8 mouse cellular contexts compared by ENCODE assay signal in genomic region chr6:125094843-125095242, GRCm38 (mm10). TPM values are rescaled to one million over a fixed set of nuclear protein-coding genes. Genes with fewer than 3 reads are reported as not detected.
A peak's percentile ranks its signal among the peaks of the same experiment; 100 is the strongest.
DNase-seq lines count a peak whose midpoint lies in the region; ATAC-seq lines count a peak whose summit lies in the region.

No protein-coding gene starts in this region.

- H3K27me3 ChIP-seq in liver, embryonic 11.5 days (replicated peaks; ENCODE audit: control insufficient read depth, insufficient read depth, low read length) = no peaks in the 10 kb centered on the region
- H3K27me3 ChIP-seq in forebrain, embryonic 13.5 days = no peaks in the 10 kb centered on the region
- H3K27me3 ChIP-seq in limb, embryonic 10.5 days (ENCODE audit: low read depth, poor library complexity, severe bottlenecking) = no peaks in the 10 kb centered on the region
- H3K27me3 ChIP-seq in neural tube, embryonic 15.5 days (replicated peaks) = no peaks in the 10 kb centered on the region

- DNase-seq in liver, embryonic 11.5 days (ENCODE audit: low spot score) = no peak
- DNase-seq in liver (no peak), MN1 (ENCODE audit: low spot score) (no peak)
- no peak for DNase-seq in limb, embryonic 10.5 days (ENCODE audit: low spot score)
- no peak for DNase-seq in gastrocnemius, adult 18-20 months (ENCODE audit: low spot score)
- no peak for DNase-seq in left cerebral cortex, adult 11 months (ENCODE audit: low spot score)

- no peak for ATAC-seq in liver, embryonic 11.5 days (replicated peaks; ENCODE audit: low FRiP score)
- ATAC-seq in forebrain, embryonic 13.5 days = 0 out of 2 replicates have a peak, but pooled peaks have one; percentile 0
- no peak for ATAC-seq in neural tube, embryonic 15.5 days (ENCODE audit: low FRiP score)

- H3K9me3 ChIP-seq in liver, embryonic 11.5 days (ENCODE audit: control insufficient read depth, low read length) = no peaks in the 10 kb centered on the region
- no peaks in the 10 kb centered on the region for H3K9me3 ChIP-seq in forebrain, embryonic 13.5 days (replicated peaks)
- H3K9me3 ChIP-seq in limb, embryonic 10.5 days (replicated peaks) = no peaks in the 10 kb centered on the region
- H3K9me3 ChIP-seq in neural tube, embryonic 15.5 days (replicated peaks) = no peaks in the 10 kb centered on the region

- no peak overlapping the region for H3K4me2 ChIP-seq in liver, embryonic 11.5 days
- no peak overlapping the region for H3K4me2 ChIP-seq in forebrain, embryonic 13.5 days
- no peak overlapping the region; the same call in 1 of the 2 replicates for H3K4me2 ChIP-seq in neural tube, embryonic 15.5 days

- H3K36me3 ChIP-seq in liver, embryonic 11.5 days (ENCODE audit: control insufficient read depth, insufficient read depth, low read length) = no peaks in the 10 kb centered on the region; the same call in 1 of the 2 replicates
- H3K36me3 ChIP-seq in forebrain, embryonic 13.5 days (ENCODE audit: poor library complexity, severe bottlenecking) = peaks cover 19% of the 10 kb centered on the region
- peaks cover 28% of the 10 kb centered on the region for H3K36me3 ChIP-seq in limb, embryonic 10.5 days
- H3K36me3 ChIP-seq in neural tube, embryonic 15.5 days = no peaks in the 10 kb centered on the region

- no peak overlapping the region for H3K9ac ChIP-seq in liver, embryonic 11.5 days (ENCODE audit: low read depth, low read length)
- H3K9ac ChIP-seq in forebrain, embryonic 13.5 days = no peak overlapping the region
- H3K9ac ChIP-seq in neural tube, embryonic 15.5 days (replicated peaks) = no peak overlapping the region

- WGBS in liver, embryonic 11.5 days = 53% methylated on average over 3 of the region's 3 CpGs
- 72% methylated on average over 3 of the region's 3 CpGs for WGBS in forebrain, embryonic 13.5 days
- WGBS in limb, embryonic 10.5 days = 52% methylated on average over 3 of the region's 3 CpGs
- 49% methylated on average over 3 of the region's 3 CpGs for WGBS in neural tube, embryonic 15.5 days

- peaks cover 43% of the 10 kb centered on the region for H3K4me1 ChIP-seq in liver, embryonic 11.5 days (replicated peaks; ENCODE audit: control insufficient read depth, insufficient read depth, low read length)
- H3K4me1 ChIP-seq in forebrain, embryonic 13.5 days = peaks cover 47% of the 10 kb centered on the region
- H3K4me1 ChIP-seq in limb, embryonic 10.5 days = peaks cover 54% of the 10 kb centered on the region
- H3K4me1 ChIP-seq in neural tube, embryonic 15.5 days = peaks cover 44% of the 10 kb centered on the region

- no peak overlapping the region for H3K4me3 ChIP-seq in liver, embryonic 11.5 days (ENCODE audit: low read depth, low read length)
- H3K4me3 ChIP-seq in forebrain, embryonic 13.5 days = no peak overlapping the region
- H3K4me3 ChIP-seq in limb, embryonic 10.5 days = no peak overlapping the region
- H3K4me3 ChIP-seq in neural tube, embryonic 15.5 days (replicated peaks) = no peak overlapping the region

- peak overlapping the region; percentile 98 for H3K27ac ChIP-seq in liver, embryonic 11.5 days (ENCODE audit: low read depth, low read length)
- peak overlapping the region; percentile 95 for H3K27ac ChIP-seq in forebrain, embryonic 13.5 days
- H3K27ac ChIP-seq in limb, embryonic 10.5 days = peak overlapping the region; percentile 97; the same call in 1 of the 2 replicates
- peak overlapping the region; percentile 94 for H3K27ac ChIP-seq in neural tube, embryonic 15.5 days (replicated peaks)

RNA-seq across cellular contexts. Expression of gene Chd4, which starts 0.9 kb away (rescaled TPM):
- 62.5 and 71.6 TPM in 2 replicates for polyA plus RNA-seq in liver, embryonic 11.5 days (2014; fragmentation: Nextera tagmentation; extraction: Ambion mirVana)
- 114 and 119 TPM in 2 replicates for polyA plus RNA-seq in forebrain, embryonic 13.5 days (2015; fragmentation: Nextera tagmentation; extraction: Ambion mirVana)
- polyA plus RNA-seq in limb, embryonic 10.5 days (2016; fragmentation: Nextera tagmentation; extraction: Ambion mirVana) = 104 and 109 TPM in 2 replicates
- 87.5 and 93.9 TPM in 2 replicates for polyA plus RNA-seq in neural tube, embryonic 15.5 days (2015; fragmentation: Nextera tagmentation; extraction: Ambion mirVana)
- 10 to 100 TPM; 64.1 to 70.6 TPM for total RNA-seq in gastrocnemius, adult 18-20 months (2021)

RNA-seq across cellular contexts. Expression of gene Lpar5, which starts 27.1 kb away (rescaled TPM):
- polyA plus RNA-seq in liver, embryonic 11.5 days (2014; fragmentation: Nextera tagmentation; extraction: Ambion mirVana) = 2.6 and 3.2 TPM in 2 replicates
- polyA plus RNA-seq in forebrain, embryonic 13.5 days (2015; fragmentation: Nextera tagmentation; extraction: Ambion mirVana) = 0.38 and 0.44 TPM in 2 replicates
- polyA plus RNA-seq in limb, embryonic 10.5 days (2016; fragmentation: Nextera tagmentation; extraction: Ambion mirVana) = 0.14 and 0.18 TPM in 2 replicates
- polyA plus RNA-seq in neural tube, embryonic 15.5 days (2015; fragmentation: Nextera tagmentation; extraction: Ambion mirVana) = 1.0 and 1.2 TPM in 2 replicates
- not detected for total RNA-seq in gastrocnemius, adult 18-20 months (2021)

RNA-seq across cellular contexts. Expression of gene Nop2, which starts 36.9 kb away (rescaled TPM):
- polyA plus RNA-seq in liver, embryonic 11.5 days (2014; fragmentation: Nextera tagmentation; extraction: Ambion mirVana) = 114 and 125 TPM in 2 replicates
- polyA plus RNA-seq in forebrain, embryonic 13.5 days (2015; fragmentation: Nextera tagmentation; extraction: Ambion mirVana) = 49.1 and 58.3 TPM in 2 replicates
- 94.6 and 119 TPM in 2 replicates for polyA plus RNA-seq in limb, embryonic 10.5 days (2016; fragmentation: Nextera tagmentation; extraction: Ambion mirVana)
- polyA plus RNA-seq in neural tube, embryonic 15.5 days (2015; fragmentation: Nextera tagmentation; extraction: Ambion mirVana) = 47.8 and 58.0 TPM in 2 replicates
- total RNA-seq in gastrocnemius, adult 18-20 months (2021) = 10 to 100 TPM; 16.3 to 17.7 TPM

RNA-seq across cellular contexts. Expression of gene Acrbp, which starts 45.4 kb away (rescaled TPM):
- 6.0 and 7.4 TPM in 2 replicates for polyA plus RNA-seq in liver, embryonic 11.5 days (2014; fragmentation: Nextera tagmentation; extraction: Ambion mirVana)
- 19.1 and 20.9 TPM in 2 replicates for polyA plus RNA-seq in forebrain, embryonic 13.5 days (2015; fragmentation: Nextera tagmentation; extraction: Ambion mirVana)
- 10.1 and 13.0 TPM in 2 replicates for polyA plus RNA-seq in limb, embryonic 10.5 days (2016; fragmentation: Nextera tagmentation; extraction: Ambion mirVana)
- polyA plus RNA-seq in neural tube, embryonic 15.5 days (2015; fragmentation: Nextera tagmentation; extraction: Ambion mirVana) = 17.3 and 21.5 TPM in 2 replicates
- total RNA-seq in gastrocnemius, adult 18-20 months (2021) = 1 to 10 TPM; 2.0 to 2.4 TPM

RNA-seq across cellular contexts. Expression of gene Iffo1, which starts 50.2 kb away (rescaled TPM):
- polyA plus RNA-seq in liver, embryonic 11.5 days (2014; fragmentation: Nextera tagmentation; extraction: Ambion mirVana) = 7.7 and 9.9 TPM in 2 replicates
- 11.9 and 14.4 TPM in 2 replicates for polyA plus RNA-seq in forebrain, embryonic 13.5 days (2015; fragmentation: Nextera tagmentation; extraction: Ambion mirVana)
- polyA plus RNA-seq in limb, embryonic 10.5 days (2016; fragmentation: Nextera tagmentation; extraction: Ambion mirVana) = 10.9 and 15.5 TPM in 2 replicates
- 20.1 and 24.6 TPM in 2 replicates for polyA plus RNA-seq in neural tube, embryonic 15.5 days (2015; fragmentation: Nextera tagmentation; extraction: Ambion mirVana)
- 1 to 10 TPM; 5.8 to 6.3 TPM for total RNA-seq in gastrocnemius, adult 18-20 months (2021)
